8 mouse cellular contexts compared by ENCODE assay signal in genomic region chr12:84217508-84218131, GRCm38 (mm10). TPM values are rescaled to one million over a fixed set of nuclear protein-coding genes. Genes with fewer than 3 reads are reported as not detected.
DNase-seq lines count a peak whose midpoint lies in the region; ATAC-seq and TF ChIP-seq lines count a peak whose summit lies in the region.

No protein-coding gene starts in this region.

- peaks cover 35% of the 10 kb centered on the region for H3K4me1 ChIP-seq in kidney, embryonic 14.5 days (ENCODE audit: control insufficient read depth, insufficient read depth, low read length)
- peaks cover 48% of the 10 kb centered on the region for H3K4me1 ChIP-seq in heart, embryonic 16.5 days (ENCODE audit: control insufficient read depth, insufficient read depth, low read length)

- H3K27ac ChIP-seq in kidney, embryonic 14.5 days (ENCODE audit: low read depth, low read length) = peak overlapping the region; percentile 91
- peak overlapping the region; percentile 94 for H3K27ac ChIP-seq in heart, embryonic 16.5 days (ENCODE audit: low read length)
- H3K27ac ChIP-seq in left cerebral cortex, adult 2 months = peak overlapping the region; percentile 88

- peak overlapping the region; percentile 88 for H3K4me3 ChIP-seq in kidney, embryonic 14.5 days (ENCODE audit: low read length)
- peak overlapping the region; percentile 96 for H3K4me3 ChIP-seq in heart, embryonic 16.5 days (ENCODE audit: low read length)
- peak overlapping the region; percentile 82 for H3K4me3 ChIP-seq in left cerebral cortex, adult 2 months

- no peaks in the 10 kb centered on the region for H3K9me3 ChIP-seq in kidney, embryonic 14.5 days (ENCODE audit: control insufficient read depth, low read length)
- no peaks in the 10 kb centered on the region for H3K9me3 ChIP-seq in heart, embryonic 16.5 days (replicated peaks; ENCODE audit: control insufficient read depth, low read length)

- no peak for DNase-seq in kidney, adult 8-10 months
- peak; percentile 72 for DNase-seq in embryo, embryonic 10.5 days (ENCODE audit: low spot score)
- peak in 1 of 2 experiments; percentile 26 for DNase-seq in left cerebral cortex, adult 2 months (ENCODE audit: extremely low spot score in 1 of 2, low spot score in 2 of 2)
- DNase-seq in lung, postnatal 36 days = peak; percentile 83
- DNase-seq in right cerebral cortex, postnatal 36 days (ENCODE audit: low spot score in 2 of 2) = peak; percentile 38 to 60
- no peak for DNase-seq in cerebellum, adult 11 months

- peak overlapping the region; percentile 87 for H3K4me2 ChIP-seq in kidney, embryonic 14.5 days (replicated peaks; ENCODE audit: low read depth, low read length)
- H3K4me2 ChIP-seq in heart, embryonic 16.5 days (ENCODE audit: low read depth, low read length) = peak overlapping the region; percentile 90

- intact Hi-C loops in left cerebral cortex, adult 2 months (cut with DNase I) = loop anchor here (1.0 kb wide), 2 partner anchors 23 to 41 kb away; no protein-coding TSS in a partner anchor

- H3K36me3 ChIP-seq in kidney, embryonic 14.5 days (ENCODE audit: control insufficient read depth, insufficient read depth, low read length) = peaks cover 5% of the 10 kb centered on the region; the same call in 1 of the 2 replicates
- 0 out of 2 replicates have a peak, but pooled peaks cover 2% of the 10 kb centered on the region for H3K36me3 ChIP-seq in heart, embryonic 16.5 days (ENCODE audit: control insufficient read depth, insufficient read depth)

- no peak for ATAC-seq in kidney, embryonic 14.5 days (ENCODE audit: low FRiP score, low TSS enrichment)
- no peak for ATAC-seq in heart, embryonic 16.5 days (replicated peaks; ENCODE audit: extremely low read depth, insufficient read depth, low FRiP score)

- no peak for TF ChIP-seq CTCF in left cerebral cortex, adult 2 months (IDR thresholded peaks at IDR 0.05)

- 0 out of 2 replicates have a peak, but pooled peaks cover 2% of the 10 kb centered on the region for H3K27me3 ChIP-seq in kidney, embryonic 14.5 days (ENCODE audit: control insufficient read depth, insufficient read depth, low read length)
- H3K27me3 ChIP-seq in heart, embryonic 16.5 days (ENCODE audit: control insufficient read depth, insufficient read depth, low read length) = no peaks in the 10 kb centered on the region

- WGBS in kidney, embryonic 14.5 days = 4% methylated on average over 21 of the region's 21 CpGs
- WGBS in heart, embryonic 16.5 days = 5% methylated on average over 21 of the region's 21 CpGs

- H3K9ac ChIP-seq in kidney, embryonic 14.5 days (ENCODE audit: low read depth, low read length) = peak overlapping the region; percentile 91
- peak overlapping the region; percentile 98 for H3K9ac ChIP-seq in heart, embryonic 16.5 days (ENCODE audit: low read length)

RNA-seq across cellular contexts. Expression of gene Elmsan1, which starts 1.1 kb away (rescaled TPM):
- polyA plus RNA-seq in kidney, embryonic 14.5 days (2014; fragmentation: Nextera tagmentation; extraction: Ambion mirVana) = 5.8 and 9.3 TPM in 2 replicates
- polyA plus RNA-seq in heart, embryonic 16.5 days (2015; fragmentation: Nextera tagmentation; extraction: Ambion mirVana) = 7.1 and 7.5 TPM in 2 replicates
- total RNA-seq in left cerebral cortex, adult 2 months (2021) = 10 to 100 TPM; 16.6 to 22.8 TPM

Comparison
In these comparisons a context has a peak if more than half of its experiments do, and no peak if none do; other contexts are left out.
1. DNase-seq: peak in embryo, embryonic 10.5 days (single experiment), lung, postnatal 36 days (single experiment) and right cerebral cortex, postnatal 36 days (2 of 2); none in kidney, adult 8-10 months (0 of 2) and cerebellum, adult 11 months (single experiment).
2. Peak in every context shown above with its lines, with median percentiles within 50 percentile points of each other: H3K27ac ChIP-seq and H3K4me3 ChIP-seq.